Mouse (Mus musculus) forebrain, postnatal 0 days (tissue): Measurements from ENCODE around the gene Mgea5. TPM values are rescaled to one million over a fixed set of nuclear protein-coding genes. Genes with fewer than 3 reads are reported as not detected.
A peak's percentile ranks its signal among the peaks of the same experiment; 100 is the strongest.

Experiments
- ATAC-seq: fragments of 200-750 bp; cut with Nextera tagmentation; 2 replicates; pipeline ENCODE4 v1.8.0; 2017; ENCODE audit warnings: mild to moderate bottlenecking, moderate library complexity
- DNase-seq: peaks from one replicate; pipeline ENCODE4 v3.0.0-alpha.2; 2015
- H3K27ac ChIP-seq: fragments of 300-500 bp; sonication (generic); 2 replicates; pipeline ENCODE4 v1.5.1; 2014; ENCODE audit warnings: low read depth, mild to moderate bottlenecking, antibody characterized with exemption, low read length, moderate library complexity, mixed read lengths
- H3K27me3 ChIP-seq: fragments of 300-500 bp; sonication (generic); 2 replicates; pipeline ENCODE4 v1.6.1; 2014; ENCODE audit warnings: mild to moderate bottlenecking, low read length, mixed read lengths; ENCODE audit not compliant: insufficient read depth
- H3K36me3 ChIP-seq: fragments of 300-500 bp; sonication (generic); 2 replicates; pipeline ENCODE4 v1.6.1; 2014; ENCODE audit warnings: mild to moderate bottlenecking, moderate library complexity; ENCODE audit not compliant: insufficient read depth
- H3K4me1 ChIP-seq: fragments of 300-500 bp; sonication (generic); 2 replicates; pipeline ENCODE4 v1.6.1; 2014; ENCODE audit warnings: antibody characterized with exemption; ENCODE audit not compliant: insufficient read depth
- H3K4me2 ChIP-seq: fragments of 300-500 bp; sonication (generic); 2 replicates; pipeline ENCODE4 v1.6.1; 2014; ENCODE audit warnings: low read depth, mild to moderate bottlenecking, moderate library complexity
- H3K4me3 ChIP-seq: fragments of 300-500 bp; sonication (generic); 2 replicates; pipeline ENCODE4 v1.5.1; 2014; ENCODE audit warnings: low read depth, low read length, mixed read lengths
- H3K9ac ChIP-seq: fragments of 300-500 bp; sonication (generic); 2 replicates; pipeline ENCODE4 v1.6.1; 2014; ENCODE audit warnings: mild to moderate bottlenecking
- H3K9me3 ChIP-seq: fragments of 300-500 bp; sonication (generic); 2 replicates; pipeline ENCODE4 v1.6.1; 2016; ENCODE audit warnings: low read length
- CTCF ChIP-seq: sonication (generic); IDR thresholded peaks from 2 replicates; pipeline ENCODE4 v1.5.1; 2016; ENCODE audit warnings: antibody characterized with exemption, control low read depth, low read depth
- WGBS: fragments of 180-500 bp; shearing (Covaris S2); extraction: QIAGEN DNeasy Blood & Tissue Kit; methylation state at CpG from one replicate; pipeline ENCODE4 v1.1.7; 2014; 5-methylcytosine and 5-hydroxymethylcytosine counted together
- polyA plus RNA-seq: library from polyadenylated mRNA; unstranded; fragments of >200 nt; fragmentation: Nextera tagmentation; extraction: Ambion mirVana; gene quantifications from 2 replicates; pipeline ENCODE4 v1.2.1, GENCODE M21; 2015
- total RNA-seq: library from RNA; depleted of rRNA; stranded (reverse); fragments of >200 nt; gene quantifications from 2 replicates; pipeline ENCODE4 v1.2.3, GENCODE M21; 2014

The Mgea5 gene
- total and polyA plus RNA-seq, 2 experiments from 2014 or later: 67.8 to 247 TPM

DNA sequence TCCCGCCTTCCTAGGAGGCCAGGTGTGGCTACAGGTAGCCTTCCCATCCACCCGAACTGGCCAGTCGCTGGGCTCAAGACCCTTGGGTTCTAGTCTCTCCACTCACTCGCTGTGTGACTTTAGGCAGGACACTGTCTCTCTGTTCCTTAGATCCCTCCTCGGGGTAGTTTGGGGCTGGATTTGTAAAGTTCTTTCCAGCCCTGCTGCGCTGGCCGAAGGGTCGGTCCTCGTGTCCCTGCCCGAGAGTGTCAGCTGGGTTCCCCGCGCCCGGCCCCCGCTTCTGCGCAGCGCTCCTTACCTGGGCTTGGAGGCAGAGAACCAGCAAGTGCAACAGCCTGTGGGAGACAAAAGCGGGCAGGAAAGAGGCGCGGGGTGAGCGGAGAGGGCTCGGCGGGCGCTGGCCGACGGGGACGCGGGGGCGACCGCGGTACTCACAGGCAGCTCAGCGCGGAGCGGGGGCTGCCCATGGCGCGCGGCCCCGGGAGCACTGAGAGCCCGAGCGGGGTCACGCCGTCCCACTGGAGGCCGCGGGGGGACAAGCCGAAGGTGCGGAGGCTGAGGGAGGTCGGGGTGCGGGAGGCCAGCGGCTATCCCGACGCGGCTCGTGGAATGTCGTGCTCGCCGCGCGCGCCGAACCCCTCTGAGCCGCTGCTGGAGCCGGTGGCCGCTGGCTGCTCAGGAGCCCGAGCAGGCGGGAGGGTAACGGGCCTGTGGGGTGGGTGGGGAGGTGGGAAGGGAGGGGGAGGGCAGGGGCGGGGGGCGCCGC is 41.2 kb downstream of the Mgea5 start, which contains the start of gene Fgf8:
Fgf8 (minus strand) TSS at position 698 of the 766 bp plus-strand sequence.
- ATAC-seq: no peak
- no peak within 1 kb of the TSS; the same call in 1 of the 2 replicates for H3K9ac ChIP-seq

DNA sequence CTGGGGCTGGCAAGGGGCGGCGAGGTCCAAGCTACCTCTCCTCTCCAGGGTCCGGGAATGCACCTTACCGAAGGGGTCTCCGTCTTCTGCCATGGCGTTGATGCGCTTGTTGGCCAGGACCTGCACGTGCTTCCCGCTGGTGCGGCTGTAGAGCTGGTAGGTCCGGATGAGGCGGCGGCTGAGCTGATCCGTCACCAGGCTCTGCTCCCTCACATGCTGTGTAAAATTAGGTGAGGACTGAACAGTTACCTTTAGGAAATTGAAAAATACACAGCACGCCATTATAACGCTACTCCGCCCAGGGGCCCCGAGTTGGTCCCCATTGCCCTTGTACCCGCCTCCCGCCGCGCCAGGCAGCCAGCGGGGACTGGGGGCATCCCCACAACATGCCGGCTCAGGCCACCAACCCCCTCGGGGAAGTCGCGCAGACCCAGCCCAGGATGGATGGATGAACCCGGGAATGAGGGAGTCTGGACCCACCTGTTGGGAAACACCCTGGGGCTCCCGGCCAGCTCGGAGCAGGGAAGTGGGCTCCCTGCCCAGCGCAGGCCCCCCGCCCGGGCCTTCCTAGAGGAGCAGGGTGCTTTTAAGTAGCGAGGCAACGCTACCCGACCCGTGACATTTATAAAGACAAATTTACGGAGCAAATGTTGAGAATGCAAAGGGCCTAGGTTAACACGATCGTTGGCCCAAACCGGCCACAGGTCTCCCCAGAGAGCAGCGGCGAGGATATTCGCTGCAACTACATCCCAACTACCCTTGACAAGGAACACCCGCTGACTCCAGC is 42.0 kb downstream of the Mgea5 start:
- TF ChIP-seq CTCF: no peak
- no peaks in the 10 kb centered on the region; the same call in 1 of the 2 replicates for H3K4me1 ChIP-seq
- no peak for ATAC-seq
- 3% methylated on average over 45 of the region's 45 CpGs for WGBS
- no peaks in the 10 kb centered on the region for H3K36me3 ChIP-seq
- H3K27ac ChIP-seq: no peak overlapping the region
- peaks cover 77% of the 10 kb centered on the region for H3K27me3 ChIP-seq
- H3K4me3 ChIP-seq: no peak overlapping the region
- 0 out of 2 replicates have a peak overlapping the region, but pooled peaks have one; percentile 57 for H3K4me2 ChIP-seq
- H3K9me3 ChIP-seq: no peaks in the 10 kb centered on the region
- H3K9ac ChIP-seq: no peak overlapping the region
- no peak for DNase-seq

More for the DNA sequence above, 41.2 kb downstream of the Mgea5 start, which contains the start of gene Fgf8:
- H3K4me1 ChIP-seq: no peaks in the 10 kb centered on the region; the same call in 1 of the 2 replicates
- TF ChIP-seq CTCF: no peak
- no peak within 1 kb of the TSS for H3K27ac ChIP-seq
- no peaks in the 10 kb centered on the region for H3K9me3 ChIP-seq
- H3K4me3 ChIP-seq: peak within 1 kb of the TSS; percentile 30
- H3K4me2 ChIP-seq: peak within 1 kb of the TSS; percentile 57
- H3K36me3 ChIP-seq: no peaks in the 10 kb centered on the region
- peaks cover 73% of the 10 kb centered on the region for H3K27me3 ChIP-seq
- no peak for DNase-seq
- WGBS: 4% methylated on average over 58 of the region's 68 CpGs

- Histone ChIP-seq H3K9ac (no peak overlapping the region), H3K36me3 (no peaks in the 10 kb centered on the region), H3K27ac (no peak overlapping the region), H3K9me3 (no peaks in the 10 kb centered on the region), H3K27me3 (peaks cover 75% of the 10 kb centered on the region), H3K4me2 (no peak overlapping the region), H3K4me3 (no peak overlapping the region), H3K4me1 (no peaks in the 10 kb centered on the region; the same call in 1 of the 2 replicates)
- no peak for DNase-seq
- ATAC-seq: no peak
- TF ChIP-seq CTCF: no peak
- 6% methylated on average over 7 of the region's 7 CpGs for WGBS
Measured at GRCm38 (mm10) chr19:45740817-45741216, 42.8 kb downstream of the Mgea5 start.

DNA sequence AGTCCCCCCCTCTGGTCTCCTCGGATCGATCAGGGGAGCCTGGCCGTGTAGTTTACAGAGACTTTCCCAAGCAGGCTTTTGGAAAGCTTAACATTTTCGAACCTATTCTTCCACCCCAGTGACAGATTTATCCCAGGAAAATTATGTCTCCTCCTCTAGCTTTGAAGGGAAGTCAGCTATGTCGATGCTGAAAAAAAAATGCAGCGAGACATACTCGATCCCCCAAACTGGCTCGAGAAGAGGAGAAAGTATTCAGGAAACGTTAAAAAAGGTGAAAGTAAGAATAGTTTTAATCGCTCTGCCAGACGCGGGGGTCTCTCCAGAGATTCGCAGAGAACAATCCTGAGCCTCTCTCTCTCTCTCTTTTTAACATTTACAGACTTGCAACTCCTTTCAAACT is 43.4 kb downstream of the Mgea5 start:
- Histone ChIP-seq H3K9ac (no peak overlapping the region), H3K9me3 (no peaks in the 10 kb centered on the region), H3K4me2 (no peak overlapping the region), H3K4me1 (no peaks in the 10 kb centered on the region; the same call in 1 of the 2 replicates), H3K27ac (no peak overlapping the region), H3K27me3 (peaks cover 71% of the 10 kb centered on the region), H3K4me3 (no peak overlapping the region), H3K36me3 (no peaks in the 10 kb centered on the region)
- ATAC-seq (no peak), DNase-seq (no peak)
- WGBS: 3% methylated on average over 13 of the region's 13 CpGs
- no peak for TF ChIP-seq CTCF

GRCm38 (mm10) chr19:45738521-45738920 is 45.1 kb downstream of the Mgea5 start:
- no peak for DNase-seq
- Histone ChIP-seq H3K27ac (no peak overlapping the region), H3K4me1 (no peaks in the 10 kb centered on the region; the same call in 1 of the 2 replicates), H3K36me3 (no peaks in the 10 kb centered on the region), H3K9ac (no peak overlapping the region), H3K4me2 (no peak overlapping the region), H3K4me3 (no peak overlapping the region), H3K27me3 (peaks cover 59% of the 10 kb centered on the region), H3K9me3 (no peaks in the 10 kb centered on the region)
- WGBS: 62% methylated on average over 5 of the region's 5 CpGs
- no peak for TF ChIP-seq CTCF
- ATAC-seq: no peak

DNA sequence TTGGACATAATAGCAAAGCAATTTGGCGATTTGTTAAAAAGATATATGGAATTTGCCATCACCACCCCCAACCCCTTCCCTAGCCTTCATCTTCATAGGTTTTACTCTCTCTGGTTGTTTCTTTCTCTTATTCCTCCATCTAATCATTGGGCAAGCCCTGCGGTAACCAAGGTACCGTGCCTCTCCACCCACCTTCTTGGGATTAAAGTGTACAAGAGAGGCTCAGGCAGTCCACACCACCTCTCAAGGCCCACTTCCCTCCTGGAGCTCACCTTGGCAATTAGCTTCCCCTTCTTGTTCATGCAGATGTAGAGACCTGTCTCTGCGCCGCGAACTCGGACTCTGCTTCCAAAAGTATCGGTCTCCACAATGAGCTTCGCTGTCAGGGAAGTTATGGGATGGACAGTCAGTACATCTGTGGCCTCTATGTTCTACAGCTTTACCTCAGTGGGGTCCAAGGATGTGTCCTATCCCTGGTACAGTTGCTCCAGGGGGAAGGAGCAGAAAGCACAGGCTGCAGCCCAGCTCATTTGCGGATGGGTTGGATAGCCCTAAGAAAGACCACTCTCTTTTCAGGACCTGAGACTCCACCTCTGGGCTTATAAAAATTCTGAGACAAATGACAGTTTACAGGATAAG is 45.7 kb downstream of the Mgea5 start:
- 64% methylated on average over 10 of the region's 10 CpGs for WGBS
- Histone ChIP-seq H3K9ac (no peak overlapping the region), H3K9me3 (no peaks in the 10 kb centered on the region), H3K4me1 (no peaks in the 10 kb centered on the region; the same call in 1 of the 2 replicates), H3K36me3 (no peaks in the 10 kb centered on the region), H3K27me3 (peaks cover 60% of the 10 kb centered on the region), H3K4me3 (no peak overlapping the region), H3K4me2 (no peak overlapping the region), H3K27ac (no peak overlapping the region)
- ATAC-seq (no peak), DNase-seq (no peak)
- TF ChIP-seq CTCF: no peak
